Mouse (Mus musculus): ENCODE measurements around the gene Ccnq. TPM values are rescaled to one million over a fixed set of nuclear protein-coding genes. Genes with fewer than 3 reads are reported as not detected.

The Ccnq gene
- 15.7 TPM for polyA plus RNA-seq (2015; fragmentation: Illumina TruSeq; extraction: RNeasy Lipid Tissue Mini Kit (QIAGEN cat#74804); ENCODE audit: insufficient read depth, low replicate concordance)

DNA sequence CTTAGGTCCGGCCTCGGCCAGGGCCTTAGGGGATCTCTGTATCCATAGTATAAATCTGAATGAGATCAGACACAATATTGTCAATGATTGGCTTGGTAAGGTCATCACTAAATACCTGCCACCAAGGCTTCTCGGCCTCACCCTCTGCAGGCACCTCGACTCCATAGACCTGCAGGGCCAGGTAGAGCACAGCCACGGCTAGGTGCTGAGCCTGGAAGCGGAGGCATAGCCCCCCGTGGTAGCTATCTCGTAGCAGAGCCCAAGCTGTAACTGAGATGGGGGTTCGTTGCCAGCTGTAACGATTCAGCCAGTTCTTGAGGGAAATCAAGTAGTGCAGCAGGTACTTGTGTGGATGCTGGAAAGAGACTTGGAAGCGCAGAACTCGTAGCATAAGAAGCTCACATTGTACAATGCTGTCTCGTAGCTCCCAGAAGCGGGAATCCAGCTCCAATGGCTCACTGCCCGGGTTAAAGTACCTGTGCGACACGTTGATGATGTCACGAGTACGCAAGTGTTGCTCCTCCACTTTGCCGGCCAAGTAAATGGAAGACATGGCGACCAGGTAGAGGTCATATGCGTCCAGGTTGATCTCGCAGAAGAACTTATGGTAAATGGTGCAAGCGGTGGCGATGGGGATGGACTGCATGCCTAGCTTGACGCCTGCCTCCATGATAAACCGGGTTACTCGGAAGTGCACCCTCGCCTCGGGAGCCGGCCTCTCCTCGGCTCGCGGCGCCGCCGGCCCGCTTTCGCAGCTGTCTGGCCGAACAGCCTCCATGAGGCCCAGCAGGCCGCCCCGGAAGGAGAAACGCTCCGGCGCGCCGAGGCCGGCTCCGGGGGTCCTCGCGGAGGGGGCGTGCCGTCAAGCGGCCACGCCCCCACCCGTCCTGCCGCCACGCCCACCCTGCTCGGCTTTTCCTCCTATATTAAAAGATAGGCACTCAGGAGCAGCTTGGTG, at the start of gene Ccnq:
Gene Ccnq, minus strand, starts transcription at position 845 of the 958 bp plus-strand sequence.

Other genes starting within 250 kb of the Ccnq start
- gene Sebox, start 248.3 kb downstream of the Ccnq start, polyA plus RNA-seq (2015; fragmentation: Illumina TruSeq; extraction: RNeasy Lipid Tissue Mini Kit (QIAGEN cat#74804); ENCODE audit: insufficient read depth, low replicate concordance), result not detected
- 41.9 TPM for gene Tmem199, start 239.6 kb downstream of the Ccnq start, polyA plus RNA-seq (2015; fragmentation: Illumina TruSeq; extraction: RNeasy Lipid Tissue Mini Kit (QIAGEN cat#74804); ENCODE audit: insufficient read depth, low replicate concordance)
- gene Poldip2, start 239.5 kb downstream of the Ccnq start, polyA plus RNA-seq (2015; fragmentation: Illumina TruSeq; extraction: RNeasy Lipid Tissue Mini Kit (QIAGEN cat#74804); ENCODE audit: insufficient read depth, low replicate concordance), result 32.6 TPM
- gene Tnfaip1, start 215.4 kb downstream of the Ccnq start, polyA plus RNA-seq (2015; fragmentation: Illumina TruSeq; extraction: RNeasy Lipid Tissue Mini Kit (QIAGEN cat#74804); ENCODE audit: insufficient read depth, low replicate concordance), result 27.4 TPM
- 58.4 TPM for gene Ift20, start 215.4 kb downstream of the Ccnq start, polyA plus RNA-seq (2015; fragmentation: Illumina TruSeq; extraction: RNeasy Lipid Tissue Mini Kit (QIAGEN cat#74804); ENCODE audit: insufficient read depth, low replicate concordance)
- 14.5 TPM for gene Tmem97, start 201.0 kb downstream of the Ccnq start, polyA plus RNA-seq (2015; fragmentation: Illumina TruSeq; extraction: RNeasy Lipid Tissue Mini Kit (QIAGEN cat#74804); ENCODE audit: insufficient read depth, low replicate concordance)
- 34.4 TPM for gene Nlk, start 54.4 kb downstream of the Ccnq start, polyA plus RNA-seq (2015; fragmentation: Illumina TruSeq; extraction: RNeasy Lipid Tissue Mini Kit (QIAGEN cat#74804); ENCODE audit: insufficient read depth, low replicate concordance)
- 7.6 TPM for gene Lyrm9, start 74.9 kb upstream of the Ccnq start, polyA plus RNA-seq (2015; fragmentation: Illumina TruSeq; extraction: RNeasy Lipid Tissue Mini Kit (QIAGEN cat#74804); ENCODE audit: insufficient read depth, low replicate concordance)
- gene Nos2, start 169.1 kb upstream of the Ccnq start, polyA plus RNA-seq (2015; fragmentation: Illumina TruSeq; extraction: RNeasy Lipid Tissue Mini Kit (QIAGEN cat#74804); ENCODE audit: insufficient read depth, low replicate concordance), result 0.72 TPM
- 146 TPM for gene Lgals9, start 233.2 kb upstream of the Ccnq start, polyA plus RNA-seq (2015; fragmentation: Illumina TruSeq; extraction: RNeasy Lipid Tissue Mini Kit (QIAGEN cat#74804); ENCODE audit: insufficient read depth, low replicate concordance)